Mouse (Mus musculus): ENCODE measurements around the gene Klf16. TPM values are rescaled to one million over a fixed set of nuclear protein-coding genes. Genes with fewer than 3 reads are reported as not detected.

Gene Klf16
- total and polyA plus RNA-seq, 3 experiments: 14.1 to 94.0 (median 38.2) TPM

GRCm38 (mm10) chr10:80613821-80614220 lies 36.7 kb upstream of the Klf16 start:
- TF ChIP-seq ELF1 (IDR thresholded peaks at IDR 0.05; ENCODE audit: low read depth, low read length) (no peak), IRF4 (IDR thresholded peaks at IDR 0.05; ENCODE audit: low read depth, low read length) (no peak), RCOR1 (conservative IDR thresholded peaks at IDR 0.05; ENCODE audit: low read depth, low read length) (no peak), ZC3H11A (IDR thresholded peaks at IDR 0.05; ENCODE audit: low read depth, low read length) (no peak), NRF1 (IDR thresholded peaks at IDR 0.05; ENCODE audit: low read depth, low read length) (no peak), POLR2A (IDR thresholded peaks at IDR 0.05; ENCODE audit: low read depth, low read length) (no peak), CTCF (conservative IDR thresholded peaks at IDR 0.05 in 1 of 2, IDR thresholded peaks at IDR 0.05 in 1 of 2; ENCODE audit: low read depth in 2 of 2, low read length in 2 of 2) (no peak), PAX5 (IDR thresholded peaks at IDR 0.05; ENCODE audit: low read length) (no peak), MAFK (IDR thresholded peaks at IDR 0.05; ENCODE audit: insufficient replicate concordance, low read length) (no peak), CHD2 (IDR thresholded peaks at IDR 0.05; ENCODE audit: low read length) (no peak), MAZ (IDR thresholded peaks at IDR 0.05; ENCODE audit: low read depth, low read length) (no peak), CHD1 (IDR thresholded peaks at IDR 0.05; ENCODE audit: low read depth, low read length) (no peak), MAX (IDR thresholded peaks at IDR 0.05; ENCODE audit: low read length) (no peak), ETS1 (conservative IDR thresholded peaks at IDR 0.05; ENCODE audit: low read depth, low read length) (no peak), ZKSCAN1 (IDR thresholded peaks at IDR 0.05; ENCODE audit: borderline replicate concordance, low read depth, low read length) (no peak), GABPA (IDR thresholded peaks at IDR 0.05; ENCODE audit: insufficient replicate concordance, low read depth, low read length) (no peak), UBTF (IDR thresholded peaks at IDR 0.05; ENCODE audit: low read depth, low read length) (no peak), SMC3 (IDR thresholded peaks at IDR 0.05; ENCODE audit: low read depth, low read length) (no peak)
- dilution Hi-C loops (cut with MboI; ENCODE audit: extremely low pct_ligation_motif_present, extremely low pct_unique_long_range_greater_than_20kb, low sequenced_read_pairs): no loop called here
- Histone ChIP-seq H3K9ac (ENCODE audit: insufficient read depth, low read depth) (no peak overlapping the region), H3K36me3 (replicated peaks in 1 of 2; ENCODE audit: control insufficient read depth in 1 of 2, insufficient read depth in 1 of 2, low read length in 1 of 2) (peaks cover 55 to 75% of the 10 kb centered on the region in 2 experiments), H3K27me3 (replicated peaks) (no peaks in the 10 kb centered on the region), H3K79me2 (replicated peaks; ENCODE audit: control insufficient read depth, extremely low read depth, insufficient read depth, poor library complexity, severe bottlenecking) (no peaks in the 10 kb centered on the region; the same call in 1 of the 2 replicates), H3K4me3 (replicated peaks in 1 of 3; ENCODE audit: low read depth in 2 of 3, low read length in 2 of 3, poor library complexity in 1 of 3) (no peak overlapping the region), H3K4me1 (ENCODE audit: control insufficient read depth in 1 of 2, insufficient read depth in 2 of 2) (peaks cover 15 to 52% of the 10 kb centered on the region in 2 experiments), H3K27ac (ENCODE audit: insufficient read depth, low read depth) (no peak overlapping the region), H3K4me2 (ENCODE audit: insufficient read depth, low read depth, poor library complexity, severe bottlenecking) (no peak overlapping the region), H3K9me3 (replicated peaks; ENCODE audit: low read length) (no peaks in the 10 kb centered on the region)
- no peak for DNase-seq (ENCODE audit: extremely low read depth)
- in situ Hi-C loops (cut with MboI; ENCODE audit: low pct_ligation_motif_present, low pct_unique_long_range_greater_than_20kb, low sequenced_read_pairs): loop anchor here (5.0 kb wide), 1 partner anchor 68 kb away; no protein-coding TSS in a partner anchor

- H3K9me3 ChIP-seq (replicated peaks; ENCODE audit: low read length): no peaks in the 10 kb centered on the region
- peak; percentile 40 for DNase-seq (ENCODE audit: extremely low read depth)
- dilution Hi-C loops (cut with MboI; ENCODE audit: extremely low pct_ligation_motif_present, extremely low pct_unique_long_range_greater_than_20kb, low sequenced_read_pairs): no loop called here
- H3K4me2 ChIP-seq (ENCODE audit: insufficient read depth, low read depth, poor library complexity, severe bottlenecking): no peak overlapping the region
- H3K36me3 ChIP-seq (replicated peaks in 1 of 2; ENCODE audit: control insufficient read depth in 1 of 2, insufficient read depth in 1 of 2, low read length in 1 of 2): peaks cover 74 to 90% of the 10 kb centered on the region in 2 experiments
- TF ChIP-seq KAT2A (IDR thresholded peaks at IDR 0.05; ENCODE audit: insufficient replicate concordance, low read length) (no peak), EP300 (IDR thresholded peaks at IDR 0.05; ENCODE audit: low read length) (0 out of 2 replicates have a peak, but pooled peaks have one; percentile 22), IRF4 (IDR thresholded peaks at IDR 0.05; ENCODE audit: low read depth, low read length) (peak; percentile 51; the same call in 1 of the 2 replicates)
- H3K27me3 ChIP-seq (replicated peaks): no peaks in the 10 kb centered on the region
- no peak overlapping the region for H3K9ac ChIP-seq (ENCODE audit: insufficient read depth, low read depth)
- H3K4me3 ChIP-seq (replicated peaks in 1 of 3; ENCODE audit: low read depth in 2 of 3, low read length in 2 of 3, poor library complexity in 1 of 3): no peak overlapping the region
- no peaks in the 10 kb centered on the region; the same call in none of the 2 replicates for H3K79me2 ChIP-seq (replicated peaks; ENCODE audit: control insufficient read depth, extremely low read depth, insufficient read depth, poor library complexity, severe bottlenecking)
- H3K4me1 ChIP-seq (ENCODE audit: control insufficient read depth in 1 of 2, insufficient read depth in 2 of 2): peaks cover 15 to 59% of the 10 kb centered on the region in 2 experiments
- H3K27ac ChIP-seq (ENCODE audit: insufficient read depth, low read depth): no peak overlapping the region; the same call in 1 of the 2 replicates
- in situ Hi-C loops (cut with MboI; ENCODE audit: low pct_ligation_motif_present, low pct_unique_long_range_greater_than_20kb, low sequenced_read_pairs): loop anchor here (5.0 kb wide), 1 partner anchor 70 kb away; no protein-coding TSS in a partner anchor
Observed at GRCm38 (mm10) chr10:80611905-80612304, 34.8 kb upstream of the Klf16 start.
